Mouse (Mus musculus) splenic B cell, adult 2 months (primary cell): Measurements from ENCODE around the gene Map3k14.

ENCODE experiments used
- DNase-seq: peaks from one replicate; pipeline ENCODE4 v3.0.0-alpha.2; 2011; ENCODE audit warnings: low read depth, low spot score
- H3K27me3 ChIP-seq: 2 replicates; pipeline ENCODE4 v1.6.1; 2012; ENCODE audit warnings: mild to moderate bottlenecking, low read length, moderate library complexity, mixed read lengths; ENCODE audit not compliant: control insufficient read depth, poor library complexity, insufficient read depth, severe bottlenecking
- H3K36me3 ChIP-seq: 2 replicates; pipeline ENCODE4 v1.6.1; 2012; ENCODE audit warnings: mild to moderate bottlenecking, low read length, moderate library complexity, mixed read lengths; ENCODE audit not compliant: control insufficient read depth, poor library complexity, insufficient read depth, severe bottlenecking

The Map3k14 gene

GRCm38 (mm10) chr11:103288291-103288963 is 21.2 kb upstream of the Map3k14 start:
- no peaks in the 10 kb centered on the region for H3K27me3 ChIP-seq
- no peaks in the 10 kb centered on the region for H3K36me3 ChIP-seq
- DNase-seq = no peak

DNA sequence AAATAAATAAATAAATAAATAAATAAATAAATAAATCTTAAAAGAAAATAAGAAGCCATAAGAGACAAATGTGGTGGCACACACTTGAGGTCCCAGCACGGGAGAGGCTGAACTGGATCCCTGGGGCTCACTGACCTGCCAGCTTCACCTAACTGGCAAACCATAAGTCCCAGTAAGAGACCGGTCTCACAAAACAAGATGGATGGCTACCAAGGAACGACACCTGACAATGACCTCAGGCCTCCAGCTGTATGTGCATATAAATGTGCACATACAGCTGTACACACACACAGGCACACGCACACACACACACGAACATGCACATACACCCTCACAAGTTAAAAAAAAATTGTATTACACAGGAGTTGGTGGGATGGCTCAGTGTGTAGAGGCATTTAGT is 19.6 kb upstream of the Map3k14 start:
- no peak for DNase-seq
- Histone ChIP-seq H3K36me3 (no peaks in the 10 kb centered on the region), H3K27me3 (no peaks in the 10 kb centered on the region)

DNA sequence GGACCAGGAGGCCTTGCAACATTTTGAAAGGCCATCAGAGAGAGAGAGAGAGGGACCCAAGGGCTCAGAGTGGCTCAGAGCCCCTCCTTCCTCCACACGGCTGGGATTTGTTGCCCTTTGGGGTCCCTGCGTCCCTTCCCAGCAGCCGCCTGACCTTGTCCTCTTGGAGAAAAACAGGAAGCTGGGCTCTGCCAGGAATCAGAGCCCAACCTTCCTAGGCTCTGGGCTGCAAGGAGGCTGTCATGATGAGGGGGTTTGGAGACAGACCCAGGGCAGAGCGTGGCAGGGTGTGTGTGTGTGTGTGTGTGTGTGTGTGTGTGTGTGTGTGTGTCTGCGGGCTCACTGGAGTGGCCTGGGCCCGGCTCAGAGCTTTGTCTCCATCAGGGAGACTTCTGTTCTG is 18.7 kb upstream of the Map3k14 start:
- Histone ChIP-seq H3K27me3 (no peaks in the 10 kb centered on the region), H3K36me3 (no peaks in the 10 kb centered on the region)
- DNase-seq = no peak

- Histone ChIP-seq H3K36me3 (no peaks in the 10 kb centered on the region), H3K27me3 (no peaks in the 10 kb centered on the region)
- DNase-seq = no peak
These were observed 18.0 kb upstream of the Map3k14 start for GRCm38 (mm10) chr11:103285276-103285675.

GRCm38 (mm10) chr11:103281784-103282183 is 14.5 kb upstream of the Map3k14 start:
- Histone ChIP-seq H3K36me3 (no peaks in the 10 kb centered on the region), H3K27me3 (no peaks in the 10 kb centered on the region)
- no peak for DNase-seq

DNA sequence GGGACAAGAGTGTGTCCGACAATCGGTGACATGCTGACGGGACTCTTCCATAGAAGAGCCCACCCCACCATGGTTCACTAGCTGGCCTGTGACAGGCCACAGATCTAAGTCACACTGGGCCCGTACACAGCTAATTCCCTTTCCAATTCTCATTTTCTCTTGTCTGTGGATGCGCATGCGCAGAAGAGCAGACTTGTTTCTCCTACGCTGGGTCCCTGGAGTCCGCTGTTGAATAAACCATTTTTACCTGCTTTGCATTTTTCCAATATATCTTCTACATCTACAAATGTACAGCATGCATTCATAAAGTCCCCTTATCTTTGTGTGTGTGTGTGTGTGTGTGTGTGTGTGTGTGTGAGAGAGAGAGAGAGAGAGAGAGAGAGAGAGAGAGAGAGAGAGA is 9.2 kb upstream of the Map3k14 start:
- DNase-seq = no peak
- no peaks in the 10 kb centered on the region for H3K36me3 ChIP-seq
- no peaks in the 10 kb centered on the region for H3K27me3 ChIP-seq

DNA sequence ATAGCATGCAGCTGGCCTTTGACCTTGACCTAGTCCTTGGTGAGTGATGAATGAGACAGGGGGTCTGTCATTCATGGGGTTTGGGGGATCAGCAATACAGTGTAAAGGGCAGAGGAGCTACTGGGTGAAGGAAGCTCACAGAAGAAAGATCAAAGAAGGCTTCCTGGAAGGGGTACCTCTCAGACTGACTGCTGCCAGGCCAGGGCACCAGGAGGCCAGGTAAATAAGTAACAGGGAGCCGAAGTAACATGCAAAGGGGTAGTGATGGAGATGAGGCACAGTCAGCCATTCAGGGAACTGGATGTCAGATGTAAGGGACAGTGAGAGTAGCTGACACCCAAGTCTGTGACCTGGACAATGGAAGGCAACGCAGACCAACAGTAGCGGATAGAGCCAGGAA is 5.6 kb upstream of the Map3k14 start:
- Histone ChIP-seq H3K27me3 (no peaks in the 10 kb centered on the region), H3K36me3 (no peaks in the 10 kb centered on the region)
- no peak for DNase-seq

- no peaks in the 10 kb centered on the region for H3K36me3 ChIP-seq
- H3K27me3 ChIP-seq = no peaks in the 10 kb centered on the region
- DNase-seq = peak; percentile 83
These were observed 4.7 kb upstream of the Map3k14 start for GRCm38 (mm10) chr11:103271979-103272378.

GRCm38 (mm10) chr11:103269426-103269825 is 2.2 kb upstream of the Map3k14 start:
- no peak for DNase-seq
- Histone ChIP-seq H3K36me3 (no peaks in the 10 kb centered on the region), H3K27me3 (no peaks in the 10 kb centered on the region)

GRCm38 (mm10) chr11:103268905-103269304 is 1.6 kb upstream of the Map3k14 start:
- no peaks in the 10 kb centered on the region for H3K27me3 ChIP-seq
- DNase-seq = no peak
- no peaks in the 10 kb centered on the region for H3K36me3 ChIP-seq

DNA sequence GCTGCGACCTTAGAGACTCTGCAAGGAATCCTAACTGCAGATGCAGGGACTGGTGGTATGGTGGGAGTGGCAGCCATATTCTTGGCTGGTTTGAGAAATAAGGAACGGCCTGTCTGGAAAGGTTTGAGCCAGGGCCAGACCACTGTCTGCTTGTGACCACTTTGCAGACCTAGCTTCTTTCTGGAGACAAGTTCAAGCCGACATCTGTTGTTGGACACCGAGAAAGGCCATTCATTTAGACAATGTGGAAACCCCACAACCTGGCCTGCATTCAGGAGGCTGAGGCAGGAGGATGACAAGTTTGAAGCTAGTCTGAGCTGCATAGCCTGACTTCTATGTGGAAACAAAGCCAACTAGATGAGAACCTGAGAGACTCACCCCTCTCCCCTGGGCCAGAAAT is 1.1 kb upstream of the Map3k14 start:
- DNase-seq = no peak
- no peaks in the 10 kb centered on the region for H3K27me3 ChIP-seq
- H3K36me3 ChIP-seq = no peaks in the 10 kb centered on the region

DNA sequence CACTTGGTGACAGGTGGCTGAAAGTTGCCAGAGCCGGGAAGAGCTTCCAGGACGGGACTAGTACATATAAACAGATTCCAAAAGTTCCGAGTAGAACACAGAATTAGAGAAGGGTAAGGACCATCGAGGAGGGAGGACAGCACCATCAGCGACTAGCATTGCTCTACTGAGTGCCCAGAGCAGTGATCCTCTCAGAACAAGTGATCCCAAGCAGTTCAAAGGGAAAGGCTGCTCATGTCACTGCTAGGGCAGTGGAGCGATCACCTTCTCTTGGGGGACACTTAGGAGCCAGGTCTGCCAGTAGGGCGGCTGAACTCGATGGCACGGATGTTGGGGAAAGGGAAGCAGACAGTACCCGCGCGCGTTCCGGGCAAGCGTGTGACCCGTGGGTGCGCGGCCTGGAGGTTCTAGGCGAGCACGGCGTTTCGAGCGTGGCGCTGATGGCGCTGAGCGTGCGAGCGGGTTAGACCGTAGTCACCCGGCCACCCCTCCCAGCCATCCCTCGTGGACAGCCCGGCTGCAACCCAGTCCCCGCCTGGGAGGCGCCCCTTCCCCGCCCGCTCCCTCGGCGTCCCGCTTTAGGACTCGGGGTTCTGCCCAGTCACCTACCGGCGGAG is 435 bp downstream of the Map3k14 start:
- Histone ChIP-seq H3K27me3 (no peaks in the 10 kb centered on the region), H3K36me3 (no peaks in the 10 kb centered on the region)
- DNase-seq = no peak

GRCm38 (mm10) chr11:103265856-103266255 is 1.4 kb downstream of the Map3k14 start:
- no peaks in the 10 kb centered on the region for H3K36me3 ChIP-seq
- DNase-seq = peak; percentile 34
- H3K27me3 ChIP-seq = no peaks in the 10 kb centered on the region

DNA sequence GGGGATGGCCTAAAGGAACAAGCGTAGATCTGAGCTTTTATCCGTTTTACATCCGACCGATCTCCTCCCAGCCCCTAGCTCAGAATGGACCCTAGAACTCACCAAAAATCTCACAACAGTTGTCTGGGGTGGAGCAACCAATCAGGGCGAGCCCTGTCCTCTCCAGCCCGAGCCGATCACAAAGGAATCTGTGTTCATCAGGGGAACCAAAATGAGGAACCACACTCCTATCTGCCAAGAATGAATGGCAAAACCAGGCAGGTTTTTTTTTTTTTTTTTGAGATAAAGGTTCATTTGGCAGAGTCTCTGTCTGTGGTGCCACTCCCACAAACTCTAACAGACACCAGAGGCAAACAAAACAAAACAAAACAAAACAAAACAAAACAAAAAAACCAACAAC is 2.1 kb downstream of the Map3k14 start:
- peak; percentile 47 for DNase-seq
- Histone ChIP-seq H3K27me3 (no peaks in the 10 kb centered on the region), H3K36me3 (no peaks in the 10 kb centered on the region)

DNA sequence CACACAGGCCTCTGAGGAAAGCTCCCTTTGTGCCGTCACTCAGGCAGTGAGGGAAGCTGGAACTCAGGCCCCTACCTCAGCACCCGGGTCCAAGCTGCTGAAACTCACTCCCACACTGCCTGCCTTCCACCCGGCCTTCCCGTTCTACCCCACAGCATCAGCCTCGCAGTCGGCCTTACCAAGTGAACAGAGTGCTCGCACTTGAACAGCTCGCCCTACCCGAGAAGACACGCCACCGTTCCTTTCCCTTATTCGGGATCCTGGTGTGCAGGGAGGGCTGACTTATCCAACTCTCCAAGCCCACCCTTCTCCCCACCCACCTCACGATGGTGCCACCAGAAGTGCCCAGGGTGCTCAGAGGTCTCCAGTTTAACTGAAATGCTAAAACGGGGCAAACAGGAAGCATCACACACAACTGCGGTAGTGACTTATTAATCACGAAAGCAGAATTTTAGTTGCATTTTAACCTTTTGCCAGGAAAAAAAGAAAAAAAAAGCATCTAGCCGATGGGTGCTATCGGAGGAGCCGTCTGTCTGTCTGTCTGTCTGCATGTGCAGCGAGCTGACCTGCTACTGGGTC is 2.8 kb downstream of the Map3k14 start:
- no peak for DNase-seq
- H3K27me3 ChIP-seq = no peaks in the 10 kb centered on the region
- no peaks in the 10 kb centered on the region; the same call in 1 of the 2 replicates for H3K36me3 ChIP-seq
